Mouse (Mus musculus): ENCODE data around the gene Fig4. TPM values are rescaled to one million over a fixed set of nuclear protein-coding genes. Genes with fewer than 3 reads are reported as not detected.

Fig4 gene
- total RNA-seq, 2 experiments from 2014 or later = 9.5 to 10.1 TPM

- DNase-seq (ENCODE audit: low spot score in 2 of 2) = no peak
Observed at GRCm38 (mm10) chr10:41261889-41262288, 41.2 kb downstream of the Fig4 start.

- DNase-seq (ENCODE audit: low spot score in 2 of 2) = no peak
Observed at GRCm38 (mm10) chr10:41261218-41261617, 41.8 kb downstream of the Fig4 start.

DNA sequence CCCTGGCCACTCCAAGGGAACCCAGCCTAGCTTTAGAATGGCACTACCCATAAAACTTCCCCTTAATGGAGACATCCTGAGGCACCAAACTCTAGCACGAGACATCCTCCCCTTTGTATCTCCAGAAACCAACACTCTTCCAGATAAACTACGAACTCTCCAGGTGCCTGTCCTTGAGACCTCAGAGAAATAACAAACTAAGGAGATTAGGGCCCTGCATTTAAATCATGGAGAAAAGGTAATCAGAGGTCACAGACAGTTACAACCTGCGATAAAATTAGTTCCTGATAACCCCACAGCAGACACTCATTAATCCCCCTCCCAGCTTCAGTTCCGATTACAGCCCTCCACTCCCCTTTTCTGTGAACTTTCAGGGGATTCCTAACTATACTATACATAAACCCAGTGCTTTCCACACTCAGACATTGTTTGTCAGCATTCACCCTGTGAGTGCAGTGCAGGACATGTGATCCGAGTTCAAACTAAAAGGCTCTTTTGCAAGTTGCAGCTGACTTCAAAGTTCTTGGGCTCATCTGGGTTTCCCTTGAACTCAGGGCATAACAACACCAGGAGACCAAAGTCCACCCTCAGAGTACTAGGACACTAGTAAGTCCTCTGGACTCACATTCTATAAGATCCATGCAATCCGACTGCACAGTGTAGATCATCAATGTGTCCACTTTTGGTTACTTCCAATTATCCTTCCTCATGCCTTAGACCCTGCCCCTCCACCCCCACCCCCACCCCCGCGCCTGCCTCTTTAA lies 42.6 kb downstream of the Fig4 start:
- no peak for DNase-seq (ENCODE audit: low spot score in 2 of 2)

DNA sequence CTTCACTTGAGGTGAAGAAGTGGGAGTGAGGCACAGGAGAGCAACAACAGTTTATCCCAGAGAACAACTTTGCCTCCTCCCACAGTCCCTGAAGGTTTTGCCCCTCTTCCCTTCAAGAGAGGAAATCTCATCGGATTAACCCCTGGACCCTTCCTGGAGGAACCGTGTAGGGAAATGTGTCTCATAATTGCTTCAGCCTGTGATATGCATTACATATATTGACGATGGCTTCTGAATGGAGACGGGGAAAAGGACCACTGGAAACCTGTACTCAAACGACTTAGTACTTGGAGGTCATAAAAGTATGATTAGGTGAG lies 52.4 kb downstream of the Fig4 start:
- DNase-seq (ENCODE audit: low spot score in 2 of 2) = no peak

DNA sequence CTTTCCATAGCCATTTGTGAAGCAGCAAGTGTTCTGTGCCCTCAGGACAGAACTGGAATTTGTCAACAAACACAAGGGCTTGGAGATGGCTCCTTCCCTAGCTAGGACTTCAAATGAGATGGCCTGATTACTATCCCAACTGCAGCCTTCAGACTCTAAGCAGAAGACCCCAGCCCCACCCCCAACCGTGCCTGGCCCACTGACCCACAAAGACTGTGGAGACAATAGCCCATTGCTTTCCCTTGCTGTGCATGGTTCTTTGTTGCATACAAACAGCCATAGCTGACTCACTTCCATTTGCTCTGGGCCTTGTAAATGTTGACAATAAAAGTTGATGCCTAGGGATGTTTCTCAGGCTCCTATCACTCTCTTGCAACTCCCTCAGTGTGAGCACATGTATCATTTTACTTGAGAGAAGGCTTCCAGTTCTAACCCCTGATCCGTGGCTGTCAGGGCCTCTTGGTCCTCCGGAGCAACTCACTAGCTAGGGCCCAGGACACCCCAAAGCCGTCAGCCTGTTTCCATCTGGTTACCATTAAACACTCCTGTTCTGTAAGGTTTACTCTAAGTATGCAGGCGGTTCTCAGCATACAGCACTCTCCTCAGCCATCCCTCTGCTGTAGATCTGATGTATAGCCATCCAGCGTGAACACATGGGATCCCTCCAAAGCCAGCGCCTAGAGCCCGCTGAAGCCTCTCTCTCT lies 52.9 kb downstream of the Fig4 start:
- DNase-seq (ENCODE audit: low spot score in 2 of 2) = no peak

DNA sequence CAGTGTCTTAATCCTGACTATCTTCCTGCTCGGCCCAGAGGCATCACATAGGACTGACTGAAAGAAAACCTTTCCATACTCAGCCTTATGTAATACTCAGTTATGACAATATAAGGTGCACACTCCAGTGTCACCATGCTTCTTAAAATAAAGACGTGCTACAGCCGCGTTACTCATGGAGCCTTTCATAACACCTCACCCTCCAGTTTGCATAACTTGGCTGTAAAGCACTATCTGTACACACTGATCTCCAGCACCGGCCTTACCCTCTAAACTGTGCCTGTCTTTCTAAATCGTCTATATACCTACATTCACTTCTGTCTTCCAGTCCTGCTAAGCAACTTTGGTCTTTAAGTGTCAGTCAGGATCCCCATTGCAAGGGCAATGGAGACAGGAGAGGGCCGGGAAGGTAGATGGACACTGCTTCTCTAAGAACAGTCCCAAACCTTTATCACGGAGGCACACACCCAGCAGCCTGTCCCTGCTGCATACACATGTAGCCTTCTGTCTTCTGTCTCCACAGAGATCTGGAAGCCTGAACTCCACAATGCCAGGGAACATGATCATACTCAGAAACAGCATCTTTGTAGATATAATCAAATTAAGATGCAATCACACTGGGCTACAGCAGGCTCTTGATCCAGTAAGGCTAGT lies 53.9 kb downstream of the Fig4 start:
- DNase-seq (ENCODE audit: low spot score in 2 of 2) = no peak

DNA sequence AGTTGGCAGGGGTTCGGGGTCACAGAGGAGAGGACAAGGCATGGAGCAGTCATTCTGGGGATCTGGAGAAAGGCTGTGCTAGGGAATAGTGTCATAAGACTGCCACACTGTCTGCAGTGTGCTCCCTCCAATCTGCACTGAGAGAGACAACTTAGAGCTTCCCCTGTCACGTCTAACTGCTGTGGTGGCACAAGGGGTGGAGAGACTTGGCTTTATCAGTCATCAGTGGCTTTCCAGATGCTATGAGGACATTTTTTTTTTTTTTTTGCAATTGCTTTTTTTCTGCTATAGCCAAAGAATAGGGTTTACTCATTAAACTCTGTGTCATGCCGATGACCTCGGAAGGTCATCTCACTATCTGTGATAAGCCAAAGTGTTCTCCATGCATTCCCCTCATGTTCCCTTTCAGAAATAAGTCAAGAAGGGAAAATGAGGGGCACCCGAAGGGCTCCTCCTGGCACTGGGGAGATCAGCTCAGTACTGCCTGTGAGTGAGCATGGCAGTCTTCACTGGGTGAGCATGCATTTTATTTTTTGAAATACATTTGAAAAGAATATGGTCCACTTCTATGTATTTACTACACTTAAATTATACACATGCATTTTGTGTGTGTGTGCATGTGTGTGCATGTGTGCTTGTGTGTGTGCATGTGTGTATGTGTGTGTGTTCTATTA lies 55.1 kb downstream of the Fig4 start:
- no peak for DNase-seq (ENCODE audit: low spot score in 2 of 2)

DNA sequence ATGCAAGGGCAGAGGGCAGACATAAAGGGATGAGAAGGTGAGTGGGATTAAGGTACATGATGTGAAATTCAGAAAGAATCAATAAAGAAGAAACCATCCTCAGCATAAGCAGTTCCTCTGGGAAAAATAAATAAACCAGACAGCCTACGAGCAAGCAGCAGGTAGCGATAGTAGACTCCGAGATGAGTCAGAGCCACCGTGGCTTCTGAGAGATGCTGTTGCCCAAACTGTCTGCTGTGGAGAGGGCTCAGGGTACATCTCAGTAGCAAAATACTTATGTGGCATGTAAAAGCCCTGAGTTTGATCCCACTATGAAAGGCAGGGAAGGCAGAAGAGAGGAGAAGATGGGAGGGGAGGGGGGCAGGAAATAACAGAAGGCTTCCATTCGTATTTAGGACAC lies 56.9 kb downstream of the Fig4 start:
- DNase-seq (ENCODE audit: low spot score in 2 of 2) = no peak

GRCm38 (mm10) chr10:41245477-41245876 lies 57.6 kb downstream of the Fig4 start:
- DNase-seq (ENCODE audit: low spot score in 2 of 2) = no peak

DNA sequence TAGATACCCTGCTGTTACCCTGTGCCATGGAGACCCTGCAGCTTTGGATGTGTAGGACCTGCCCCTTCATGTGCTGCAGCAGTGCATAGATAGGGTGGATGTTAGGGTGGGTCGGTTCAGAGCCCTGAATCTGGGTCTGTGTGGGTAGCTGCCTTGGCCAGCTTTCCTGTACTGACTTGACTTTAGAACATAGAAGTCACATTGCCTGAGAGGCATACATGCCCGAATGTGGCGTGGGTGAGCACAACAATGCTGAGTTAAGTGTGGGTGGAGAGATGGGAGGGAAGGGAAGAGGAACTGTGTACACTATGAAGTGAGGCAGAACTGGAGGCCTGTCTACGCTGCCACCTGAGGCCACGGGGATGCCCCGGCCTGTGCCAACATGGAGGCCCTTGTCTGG lies 58.0 kb downstream of the Fig4 start:
- DNase-seq (ENCODE audit: low spot score in 2 of 2) = no peak

DNA sequence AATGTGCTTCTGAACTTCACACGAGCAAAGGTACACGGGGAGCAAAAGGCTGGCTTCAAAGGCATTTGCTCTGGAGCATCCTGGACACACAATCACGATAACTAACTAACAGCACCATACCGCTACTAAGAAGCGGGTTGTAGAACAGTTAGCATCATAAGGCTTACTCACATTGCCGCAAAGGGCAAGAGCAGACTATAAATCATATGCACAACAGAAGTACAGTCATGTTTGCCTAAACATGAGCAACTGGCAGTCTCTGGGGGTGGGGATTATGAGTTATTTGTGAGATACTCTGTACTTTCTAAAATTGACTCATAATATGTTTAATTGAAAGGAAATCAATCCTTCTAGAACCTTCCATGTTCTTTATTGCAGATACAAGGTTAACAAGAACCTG lies 59.1 kb downstream of the Fig4 start:
- no peak for DNase-seq (ENCODE audit: low spot score in 2 of 2)

DNA sequence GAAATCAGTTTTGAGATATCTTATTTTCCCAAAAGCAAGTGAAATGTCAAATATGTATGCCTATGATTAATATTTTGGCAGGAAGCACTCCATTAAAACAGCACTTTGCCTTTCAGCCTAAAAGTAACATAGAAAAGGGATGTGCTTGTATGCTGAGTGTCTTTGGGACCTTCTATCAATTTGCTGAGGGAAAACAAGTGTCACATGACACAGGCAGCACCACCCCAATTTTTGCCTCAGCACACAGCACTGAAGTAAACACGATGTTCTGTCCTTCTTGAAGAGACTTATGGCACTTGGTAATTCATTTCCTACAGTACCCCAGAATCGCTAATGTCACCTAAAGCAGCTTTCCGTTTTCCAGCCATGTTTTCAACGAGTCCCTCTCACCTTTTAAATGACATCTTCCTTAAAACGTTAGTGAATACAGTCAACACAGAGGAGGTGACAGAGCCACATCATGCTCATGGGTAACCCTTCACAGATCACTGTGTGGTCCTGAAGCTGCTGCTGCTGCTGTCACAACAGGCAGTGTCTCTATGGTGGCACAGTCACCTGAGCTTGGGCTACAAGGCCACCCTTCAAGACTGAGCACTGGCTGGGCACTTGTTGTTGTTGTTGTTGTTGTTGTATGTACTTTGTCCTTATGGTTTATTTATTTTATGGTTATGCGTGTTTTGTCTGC lies 61.4 kb downstream of the Fig4 start:
- DNase-seq (ENCODE audit: low spot score in 2 of 2) = no peak

DNA sequence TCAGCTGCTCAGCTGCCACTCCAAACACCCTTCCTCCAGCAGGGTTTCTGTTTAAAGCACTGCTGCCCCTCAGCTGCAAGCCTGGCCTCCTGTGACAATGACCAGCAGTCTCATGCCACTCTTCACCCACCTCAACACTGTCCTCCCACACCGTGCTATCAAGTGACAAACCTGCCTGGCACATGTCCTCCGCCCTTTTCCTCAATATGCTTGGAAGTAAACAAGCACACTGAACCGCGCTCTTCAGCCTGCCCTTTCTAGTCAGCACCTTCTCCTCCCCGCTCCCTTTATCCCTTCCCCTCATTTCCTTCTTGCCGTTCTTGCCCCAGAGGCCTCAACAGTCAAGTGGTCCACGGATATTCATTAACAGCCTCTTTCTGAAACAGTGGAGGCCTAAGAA lies 62.0 kb downstream of the Fig4 start:
- DNase-seq (ENCODE audit: low spot score in 2 of 2) = no peak

- no peak for DNase-seq (ENCODE audit: low spot score in 2 of 2)
Observed at GRCm38 (mm10) chr10:41236020-41236419, 67.0 kb downstream of the Fig4 start.

GRCm38 (mm10) chr10:41235584-41235983 lies 67.5 kb downstream of the Fig4 start:
- no peak for DNase-seq (ENCODE audit: low spot score in 2 of 2)

GRCm38 (mm10) chr10:41235159-41235558 lies 67.9 kb downstream of the Fig4 start:
- no peak for DNase-seq (ENCODE audit: low spot score in 2 of 2)

- no peak for DNase-seq (ENCODE audit: low spot score in 2 of 2)
Observed at GRCm38 (mm10) chr10:41234552-41234951, 68.5 kb downstream of the Fig4 start.

GRCm38 (mm10) chr10:41233140-41233539 lies 69.9 kb downstream of the Fig4 start:
- DNase-seq (ENCODE audit: low spot score in 2 of 2) = no peak

DNA sequence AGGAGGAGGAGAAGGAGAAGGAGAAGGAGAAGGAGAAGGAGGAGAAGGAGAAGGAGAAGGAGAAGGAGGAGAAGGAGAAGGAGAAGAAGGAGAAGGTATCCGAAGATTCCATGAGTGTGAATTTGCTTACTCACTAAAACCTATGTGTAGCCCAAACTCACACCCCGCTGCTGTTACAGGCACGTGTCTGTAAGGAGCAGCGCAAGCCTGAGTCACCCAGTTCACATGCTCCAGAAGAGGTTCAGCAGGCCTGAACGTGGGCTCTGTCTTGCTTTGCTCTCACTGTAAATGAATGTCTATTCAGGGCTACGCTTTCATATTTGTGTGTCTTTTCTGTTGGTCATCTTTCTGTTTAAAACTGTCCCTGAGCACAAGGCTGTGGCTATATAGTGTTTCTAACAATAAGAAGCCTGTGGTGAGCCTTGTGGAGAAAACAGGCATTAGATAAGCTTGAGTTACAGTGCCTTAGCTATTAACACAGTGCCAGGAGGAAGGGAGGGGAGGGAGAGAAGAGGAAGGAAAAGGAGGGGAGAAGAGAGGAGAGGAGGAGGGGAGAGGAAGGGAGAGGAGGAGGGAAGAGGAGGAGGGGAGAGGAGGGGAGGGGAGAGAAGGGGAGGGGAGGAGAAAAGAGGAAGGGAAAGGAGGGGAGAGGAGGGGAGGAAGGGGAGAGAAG lies 71.8 kb downstream of the Fig4 start:
- DNase-seq (ENCODE audit: low spot score in 2 of 2) = no peak

- no peak for DNase-seq (ENCODE audit: low spot score in 2 of 2)
Observed at GRCm38 (mm10) chr10:41227626-41228025, 75.4 kb downstream of the Fig4 start.

DNA sequence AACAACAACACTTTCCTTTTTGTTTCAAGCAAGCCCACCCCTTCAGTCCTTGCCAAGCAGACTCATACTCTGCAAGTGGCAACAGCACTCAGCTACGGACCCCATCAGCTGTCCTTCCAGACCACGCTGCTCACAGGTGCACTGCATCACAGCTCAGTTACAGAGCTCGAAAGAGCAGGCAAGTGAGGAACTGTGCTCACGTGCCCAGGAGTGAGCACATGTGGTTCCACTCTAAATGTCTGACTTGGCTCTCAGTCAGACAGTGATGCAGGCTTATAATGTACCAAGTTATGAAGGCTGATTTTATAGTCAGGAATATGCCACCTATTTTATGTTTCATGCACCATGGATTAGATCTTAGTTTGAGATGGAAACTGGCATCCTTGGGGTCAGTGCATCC lies 79.6 kb downstream of the Fig4 start:
- no peak for DNase-seq (ENCODE audit: low spot score in 2 of 2)
